Mouse (Mus musculus) liver, postnatal 0 days (tissue): Measurements from ENCODE around the gene Armh2. TPM values are rescaled to one million over a fixed set of nuclear protein-coding genes. Genes with fewer than 3 reads are reported as not detected.

Experiments
- ATAC-seq: fragments of 200-750 bp; cut with Nextera tagmentation; 2 replicates; pipeline ENCODE4 v1.8.0; 2017; ENCODE audit warnings: mild to moderate bottlenecking, moderate library complexity
- DNase-seq: peaks from one replicate; pipeline ENCODE4 v3.0.0-alpha.2; 2016
- H3K27ac ChIP-seq: fragments of 300-500 bp; sonication (generic); 2 replicates; pipeline ENCODE4 v1.5.1; 2014; ENCODE audit warnings: antibody characterized with exemption, moderate library complexity, mild to moderate bottlenecking, low read depth
- H3K27me3 ChIP-seq: fragments of 300-500 bp; sonication (generic); 2 replicates; pipeline ENCODE4 v1.6.1; 2014; ENCODE audit warnings: low read length, control low read depth, mixed read lengths; ENCODE audit not compliant: insufficient read depth
- H3K36me3 ChIP-seq: fragments of 300-500 bp; sonication (generic); replicated peaks from 2 replicates; pipeline ENCODE4 v1.6.1; 2014; ENCODE audit warnings: mild to moderate bottlenecking, control low read depth, low read length, moderate library complexity, mixed read lengths; ENCODE audit not compliant: insufficient read depth
- H3K4me1 ChIP-seq: fragments of 300-500 bp; sonication (generic); 2 replicates; pipeline ENCODE4 v1.6.1; 2014; ENCODE audit warnings: antibody characterized with exemption, mild to moderate bottlenecking, control low read depth; ENCODE audit not compliant: insufficient read depth
- H3K4me2 ChIP-seq: fragments of 300-500 bp; sonication (generic); 2 replicates; pipeline ENCODE4 v1.6.1; 2014; ENCODE audit warnings: low read depth, mild to moderate bottlenecking, low read length, moderate library complexity, mixed read lengths
- H3K4me3 ChIP-seq: fragments of 300-500 bp; sonication (generic); 2 replicates; pipeline ENCODE4 v1.5.1; 2014; ENCODE audit warnings: low read depth, low read length
- H3K9ac ChIP-seq: fragments of 300-500 bp; sonication (generic); replicated peaks from 2 replicates; pipeline ENCODE4 v1.6.1; 2014; ENCODE audit warnings: mild to moderate bottlenecking, moderate library complexity
- H3K9me3 ChIP-seq: fragments of 300-500 bp; sonication (generic); 2 replicates; pipeline ENCODE4 v1.6.1; 2016; ENCODE audit warnings: mild to moderate bottlenecking, control low read depth, low read length, mixed read lengths
- CTCF ChIP-seq: sonication (generic); IDR thresholded peaks from 2 replicates; pipeline ENCODE4 v1.5.1; 2016; ENCODE audit warnings: antibody characterized with exemption, low read depth
- EP300 ChIP-seq: IDR thresholded peaks from 2 replicates; pipeline ENCODE4 v1.6.1; 2016; ENCODE audit warnings: antibody characterized with exemption, low read depth, mild to moderate bottlenecking
- WGBS: fragments of 180-500 bp; shearing (Covaris S2); extraction: QIAGEN DNeasy Blood & Tissue Kit; methylation state at CpG from one replicate; pipeline ENCODE4 v1.1.7; 2014; ENCODE audit not compliant: insufficient replicate concordance; 5-methylcytosine and 5-hydroxymethylcytosine counted together
- polyA plus RNA-seq: library from polyadenylated mRNA; unstranded; fragments of >200 nt; fragmentation: Nextera tagmentation; extraction: Ambion mirVana; gene quantifications from 2 replicates; pipeline ENCODE4 v1.2.1, GENCODE M21; 2015

Armh2 gene
- polyA plus RNA-seq, 1 experiment from 2014 or later = not detected

- DNase-seq (peak; percentile 58), ATAC-seq (peak; percentile 65)
- 39% methylated on average over 7 of the region's 7 CpGs for WGBS
- Histone ChIP-seq H3K9ac (no peak overlapping the region), H3K27me3 (no peaks in the 10 kb centered on the region), H3K9me3 (no peaks in the 10 kb centered on the region), H3K4me2 (no peak overlapping the region), H3K4me3 (no peak overlapping the region), H3K36me3 (no peaks in the 10 kb centered on the region), H3K4me1 (no peaks in the 10 kb centered on the region), H3K27ac (no peak overlapping the region)
- TF ChIP-seq EP300 = no peak
- TF ChIP-seq CTCF = peak; percentile 95
Measured at GRCm38 (mm10) chr13:24776146-24776844, 35.3 kb downstream of the Armh2 start.

- no peaks in the 10 kb centered on the region for H3K27me3 ChIP-seq
- TF ChIP-seq CTCF (no peak), EP300 (no peak)
- H3K4me2 ChIP-seq = no peak overlapping the region
- no peak for DNase-seq
- WGBS = 67% methylated on average over 2 of the region's 2 CpGs
- no peaks in the 10 kb centered on the region for H3K4me1 ChIP-seq
- H3K27ac ChIP-seq = no peak overlapping the region
- no peak overlapping the region for H3K4me3 ChIP-seq
- no peak for ATAC-seq
- H3K9me3 ChIP-seq = no peaks in the 10 kb centered on the region
- H3K9ac ChIP-seq = no peak overlapping the region
- no peaks in the 10 kb centered on the region for H3K36me3 ChIP-seq
Measured at GRCm38 (mm10) chr13:24778026-24778425, 37.0 kb downstream of the Armh2 start.

DNA sequence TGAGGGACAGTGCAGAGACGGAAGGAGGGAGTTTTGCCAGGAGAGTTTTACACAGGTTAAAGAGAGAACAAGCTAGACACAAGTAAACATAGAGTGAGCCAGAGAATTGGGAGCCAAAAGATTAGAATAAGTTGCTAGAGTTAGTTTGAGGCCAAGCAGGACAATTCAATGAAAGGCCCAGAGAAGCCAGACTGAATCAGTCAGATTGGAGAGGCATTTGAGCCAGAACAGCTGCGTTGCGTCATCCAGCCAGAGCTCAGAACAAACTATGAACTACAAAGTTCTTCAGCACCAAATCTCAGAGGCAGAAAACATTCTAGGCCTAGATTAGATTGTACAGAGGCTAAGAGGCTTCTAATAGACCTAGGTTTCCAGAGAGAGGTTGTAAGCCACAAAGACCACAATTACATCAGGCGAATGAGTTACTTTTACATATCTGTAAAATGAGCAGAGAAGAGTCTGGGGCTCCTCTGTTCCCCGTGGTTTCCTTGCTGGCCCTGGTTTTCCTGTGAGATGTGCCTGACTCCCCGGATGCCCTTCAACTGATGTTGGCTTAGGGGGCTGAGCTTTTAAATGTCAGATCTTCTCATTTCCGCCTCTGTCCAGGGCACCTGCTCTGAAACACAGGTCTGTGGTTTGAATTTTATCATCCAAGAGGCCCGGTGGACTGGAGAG is 37.8 kb downstream of the Armh2 start:
- 48% methylated on average over 8 of the region's 8 CpGs for WGBS
- Histone ChIP-seq H3K4me2 (no peak overlapping the region), H3K4me1 (no peaks in the 10 kb centered on the region), H3K36me3 (no peaks in the 10 kb centered on the region), H3K9ac (no peak overlapping the region), H3K9me3 (no peaks in the 10 kb centered on the region), H3K27ac (no peak overlapping the region), H3K27me3 (no peaks in the 10 kb centered on the region), H3K4me3 (no peak overlapping the region)
- no peak for ATAC-seq
- no peak for TF ChIP-seq EP300
- no peak for TF ChIP-seq CTCF
- no peak for DNase-seq

GRCm38 (mm10) chr13:24781916-24782315 is 40.9 kb downstream of the Armh2 start:
- no peak overlapping the region for H3K9ac ChIP-seq
- TF ChIP-seq EP300 = no peak
- TF ChIP-seq CTCF = no peak
- H3K4me3 ChIP-seq = no peak overlapping the region
- ATAC-seq (no peak), DNase-seq (no peak)
- no peaks in the 10 kb centered on the region for H3K27me3 ChIP-seq
- no peak overlapping the region for H3K4me2 ChIP-seq
- H3K4me1 ChIP-seq = no peaks in the 10 kb centered on the region
- no peaks in the 10 kb centered on the region for H3K36me3 ChIP-seq
- no peaks in the 10 kb centered on the region for H3K9me3 ChIP-seq
- 62% methylated on average over 5 of the region's 5 CpGs for WGBS
- no peak overlapping the region for H3K27ac ChIP-seq

DNA sequence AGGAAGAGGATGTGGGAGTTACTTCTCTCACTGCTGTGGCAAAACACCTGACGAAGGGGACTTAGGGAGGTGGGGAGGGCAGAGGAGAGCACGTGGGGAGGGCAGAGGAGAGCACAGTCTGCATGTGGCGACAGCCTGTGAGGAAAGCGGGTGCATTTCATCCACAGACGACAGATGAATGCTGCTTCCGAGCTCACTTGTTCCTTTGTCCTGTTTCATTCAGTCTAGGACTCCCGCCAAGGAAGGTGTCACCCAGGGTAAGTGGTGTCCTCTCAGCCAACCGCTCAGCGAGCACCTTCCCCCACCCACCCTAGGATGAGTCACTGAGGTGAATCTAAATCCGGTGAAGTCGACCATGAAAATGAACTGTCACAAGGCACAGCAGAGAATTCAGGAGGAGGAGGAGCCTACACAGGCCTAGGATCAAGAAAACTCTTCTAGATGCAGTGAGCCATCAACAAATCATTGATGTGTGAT is 45.0 kb downstream of the Armh2 start:
- no peak for DNase-seq
- Histone ChIP-seq H3K4me3 (no peak overlapping the region), H3K36me3 (no peaks in the 10 kb centered on the region), H3K4me1 (no peaks in the 10 kb centered on the region), H3K9me3 (no peaks in the 10 kb centered on the region), H3K27me3 (no peaks in the 10 kb centered on the region), H3K9ac (no peak overlapping the region), H3K4me2 (0 out of 2 replicates have a peak overlapping the region, but pooled peaks have one; percentile 8), H3K27ac (no peak overlapping the region)
- WGBS = 48% methylated on average over 11 of the region's 11 CpGs
- ATAC-seq = no peak
- TF ChIP-seq EP300 (no peak), CTCF (no peak)

DNA sequence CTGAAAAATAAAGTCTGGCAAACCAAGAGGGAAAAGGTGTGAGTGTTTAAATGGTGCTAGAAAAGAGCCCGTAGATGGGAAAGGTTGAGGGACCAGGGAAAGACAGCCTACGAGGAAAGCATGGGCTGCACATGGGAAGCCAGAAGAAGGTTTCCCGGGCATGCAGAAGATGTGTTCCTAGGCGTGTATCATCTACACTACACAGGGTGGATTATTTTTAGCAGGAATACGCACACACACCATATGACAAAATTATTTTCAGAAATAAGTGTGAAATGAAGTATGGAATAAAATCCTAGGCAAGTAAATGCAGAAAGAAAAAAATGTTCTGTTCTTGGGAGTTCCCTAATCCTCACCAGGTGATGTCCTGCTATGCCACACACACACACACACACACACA is 46.4 kb downstream of the Armh2 start:
- Histone ChIP-seq H3K9ac (no peak overlapping the region), H3K9me3 (no peaks in the 10 kb centered on the region), H3K4me1 (peaks cover 5% of the 10 kb centered on the region), H3K4me3 (no peak overlapping the region), H3K27ac (no peak overlapping the region), H3K36me3 (no peaks in the 10 kb centered on the region), H3K27me3 (no peaks in the 10 kb centered on the region), H3K4me2 (no peak overlapping the region)
- ATAC-seq = no peak
- WGBS = 84% methylated on average over 5 of the region's 5 CpGs
- DNase-seq = no peak
- TF ChIP-seq CTCF (no peak), EP300 (no peak)
